Mouse (Mus musculus): ENCODE data around the gene Eogt.

Gene Eogt

DNA sequence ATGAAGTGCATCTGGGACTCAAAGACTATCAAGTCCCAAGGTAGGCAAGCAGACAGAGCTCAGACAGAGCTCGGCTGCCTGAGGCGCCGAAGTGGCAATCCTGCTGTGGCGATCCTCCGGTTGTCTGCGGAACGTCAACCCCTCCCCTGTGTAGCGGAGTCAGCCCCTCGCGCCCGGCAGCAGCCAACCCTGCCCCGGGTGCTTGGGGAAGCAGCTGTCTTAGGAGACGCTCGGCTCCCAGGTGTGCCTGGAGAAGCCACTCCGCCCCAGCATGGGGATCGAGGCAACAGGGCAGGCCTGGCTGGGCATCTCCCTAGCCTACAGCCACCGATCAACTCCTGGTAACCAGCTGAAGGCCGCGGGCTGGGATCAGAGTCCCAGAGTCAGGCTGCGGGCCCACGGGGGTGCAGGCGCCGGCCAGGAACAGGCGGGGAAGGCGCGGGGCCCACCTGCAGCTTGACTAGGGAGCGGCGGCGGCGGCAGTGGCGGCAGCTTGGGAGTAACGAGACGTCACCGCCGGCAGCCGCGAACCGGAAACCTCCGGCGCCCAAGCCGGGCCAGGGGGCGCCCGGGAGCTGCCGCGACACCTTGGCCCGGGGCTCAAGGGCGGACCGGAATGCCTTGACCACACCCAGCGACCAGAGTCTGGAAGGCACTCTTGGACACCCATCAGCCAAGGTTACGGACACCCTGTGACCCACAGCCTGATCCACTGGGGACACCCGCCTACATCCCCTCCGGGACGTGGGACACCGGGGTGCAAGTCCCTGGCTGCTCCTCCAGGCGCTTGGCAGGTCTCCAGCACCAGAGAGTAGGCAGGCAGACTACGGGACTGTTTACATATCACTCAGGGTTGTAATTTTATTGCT lies at the start of gene Eogt:
Gene Eogt, minus strand, starts transcription at position 800 of the 869 bp plus-strand sequence.
- DNase-seq, result peak; percentile 89 to 92

GRCm38 (mm10) chr6:97179367-97179828 lies 30.4 kb upstream of the Eogt start:
- DNase-seq, result no peak

DNA sequence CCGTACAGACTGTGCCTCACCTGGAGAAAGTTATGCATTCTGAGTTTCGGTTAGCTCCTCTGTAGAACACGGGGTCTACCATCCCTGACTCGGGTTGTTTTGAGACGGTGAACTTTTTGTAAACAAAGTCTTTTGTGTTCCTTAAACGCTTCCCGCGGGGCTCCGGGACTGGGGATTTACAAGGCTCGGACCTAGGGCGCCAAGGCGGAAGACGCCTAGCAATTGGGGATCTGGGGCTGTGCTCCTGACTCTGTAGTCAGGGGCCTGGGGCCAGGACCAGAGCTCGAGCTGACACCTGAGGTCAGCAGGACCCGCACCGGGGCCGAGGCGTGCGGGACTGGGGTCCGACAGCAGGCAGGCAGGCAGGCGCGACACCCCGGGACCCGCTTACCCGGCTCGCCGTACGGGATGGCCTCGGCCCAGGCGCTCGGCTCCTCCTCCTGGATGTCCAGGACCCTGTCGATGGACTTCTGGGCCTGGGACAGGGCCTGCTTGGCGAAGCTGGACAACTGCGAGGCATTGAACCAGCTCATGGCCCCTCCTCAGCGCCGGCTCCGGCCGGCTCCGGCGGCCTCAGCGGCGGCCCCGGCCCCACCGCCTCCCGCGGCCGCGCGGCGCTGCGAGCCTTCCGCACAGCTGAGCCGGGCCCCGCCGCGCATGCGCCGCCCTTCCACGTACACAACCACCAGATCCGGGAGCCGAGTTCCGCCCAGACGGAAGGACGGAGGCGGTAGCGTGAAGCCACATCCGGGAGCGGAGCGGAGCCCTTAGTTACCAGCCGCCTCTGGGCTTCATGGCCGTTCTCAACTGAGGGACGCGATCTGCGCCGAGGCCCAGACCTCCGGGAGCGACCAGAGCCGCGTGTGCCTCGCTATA lies 29.7 kb upstream of the Eogt start, which contains the start of gene Tmf1:
Gene Tmf1, minus strand, starts transcription at position 632 of the 876 bp plus-strand sequence.
- DNase-seq, result peak; percentile 95 to 97

- peak; percentile 15 to 25 for DNase-seq
Observed at GRCm38 (mm10) chr6:97175716-97176115, 26.7 kb upstream of the Eogt start.

GRCm38 (mm10) chr6:97150156-97150555 lies 1.2 kb upstream of the Eogt start:
- DNase-seq, result no peak

GRCm38 (mm10) chr6:97149721-97150120 lies 739 bp upstream of the Eogt start:
- DNase-seq, result no peak

DNA sequence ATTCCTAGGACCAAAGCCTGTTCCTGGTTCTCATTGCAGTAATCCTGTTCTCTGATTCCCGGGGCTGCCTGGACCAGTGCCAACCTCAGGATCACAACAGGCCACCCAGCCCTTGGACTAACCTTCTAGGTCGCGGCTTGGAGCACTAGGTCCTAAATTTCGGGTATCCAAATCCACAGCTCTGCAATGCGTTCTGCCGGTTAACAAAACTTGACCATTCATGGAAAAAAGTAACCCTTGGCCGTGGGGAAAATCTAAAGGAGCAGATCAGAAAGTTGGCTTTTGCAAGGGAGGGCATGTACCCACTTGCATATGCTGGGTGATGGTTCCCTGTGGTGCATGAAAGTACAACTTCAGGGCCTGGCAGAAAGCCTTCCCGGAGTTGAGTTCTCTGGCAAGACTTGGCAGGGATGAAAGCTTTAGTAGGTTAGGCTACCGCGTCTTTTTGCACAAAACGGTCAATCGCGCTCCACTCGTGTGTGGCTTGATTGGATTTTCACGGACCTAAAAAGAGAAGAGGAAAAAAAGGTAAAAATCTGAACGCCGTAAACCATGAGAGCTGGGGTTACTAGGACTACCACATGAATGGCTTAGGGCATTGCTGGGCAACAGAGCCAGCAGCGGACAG lies 1.1 kb downstream of the Eogt start:
- DNase-seq, result peak; percentile 63 to 73

- peak; percentile 46 to 81 for DNase-seq
Observed at GRCm38 (mm10) chr6:97145156-97145555, 3.8 kb downstream of the Eogt start.

DNA sequence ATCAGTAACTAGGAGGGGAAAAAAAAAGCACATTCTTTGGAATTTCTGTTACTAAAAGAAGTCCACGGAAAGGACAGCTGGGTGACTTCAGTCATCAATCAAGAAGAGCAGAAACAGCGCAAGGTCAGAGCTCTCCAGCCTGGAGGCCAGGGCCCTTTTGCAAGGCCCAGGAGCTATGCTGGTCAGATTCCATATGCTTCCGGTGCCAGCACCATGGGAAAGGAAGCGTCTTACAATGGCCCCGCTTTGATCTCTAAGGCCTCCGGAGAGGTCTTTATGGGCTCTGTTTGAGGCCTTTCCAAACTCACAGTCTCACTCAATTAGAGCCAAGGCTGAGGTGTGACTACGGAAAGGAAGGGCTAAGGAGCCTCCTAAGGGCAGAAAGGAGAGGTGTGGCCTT lies 4.6 kb downstream of the Eogt start:
- peak; percentile 62 to 87 for DNase-seq

GRCm38 (mm10) chr6:97142611-97143010 lies 6.4 kb downstream of the Eogt start:
- peak in 1 of 2 experiments; percentile 34 for DNase-seq

DNA sequence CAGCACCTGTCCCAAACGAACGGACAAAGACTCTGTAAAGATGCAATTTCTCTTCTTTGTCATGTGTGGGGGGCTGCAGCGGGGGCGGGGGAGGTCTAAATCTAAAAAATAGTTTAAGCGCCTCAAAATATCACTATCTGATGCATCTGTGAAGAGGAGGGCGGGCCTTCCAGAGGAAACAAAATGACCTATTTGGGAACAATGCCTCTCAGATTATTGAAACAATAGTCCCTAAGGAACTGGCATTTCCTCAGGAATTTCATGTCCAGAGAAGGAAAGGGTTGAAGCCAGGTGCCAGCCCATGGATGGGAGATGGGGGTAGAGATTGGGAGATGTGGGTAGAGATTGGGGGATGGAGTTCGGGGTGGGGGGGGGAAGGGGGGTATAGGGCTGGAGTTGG lies 7.2 kb downstream of the Eogt start:
- no peak for DNase-seq

DNA sequence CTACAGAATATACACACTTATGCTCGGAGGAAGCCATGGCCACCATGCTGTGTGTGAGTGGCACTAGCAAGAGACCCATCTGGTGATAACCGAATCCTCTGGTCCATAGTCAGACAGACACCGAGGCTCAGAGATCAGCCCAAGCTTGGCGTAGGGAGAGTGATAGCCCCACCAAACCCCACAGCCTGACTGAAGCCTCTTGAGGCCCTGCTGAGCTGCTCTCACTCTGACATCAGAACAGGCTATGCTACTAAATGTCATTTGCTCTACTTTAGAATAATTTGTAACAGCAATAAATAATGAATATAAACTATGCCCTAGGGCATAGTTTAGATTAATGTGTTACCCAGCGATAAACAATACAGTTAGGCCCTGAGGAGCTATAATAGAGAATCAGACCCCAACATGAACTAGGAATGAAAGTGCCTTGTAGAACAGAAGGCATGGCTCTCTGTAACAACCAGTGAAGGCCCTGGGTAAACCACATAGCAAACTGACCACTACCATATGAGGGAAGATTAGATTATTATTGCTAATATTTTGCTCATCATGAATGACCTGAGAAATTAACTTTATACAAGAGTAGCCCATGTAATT lies 16.2 kb downstream of the Eogt start:
- DNase-seq, result no peak

- DNase-seq, result no peak
Observed at GRCm38 (mm10) chr6:97131808-97132207, 17.2 kb downstream of the Eogt start.

DNA sequence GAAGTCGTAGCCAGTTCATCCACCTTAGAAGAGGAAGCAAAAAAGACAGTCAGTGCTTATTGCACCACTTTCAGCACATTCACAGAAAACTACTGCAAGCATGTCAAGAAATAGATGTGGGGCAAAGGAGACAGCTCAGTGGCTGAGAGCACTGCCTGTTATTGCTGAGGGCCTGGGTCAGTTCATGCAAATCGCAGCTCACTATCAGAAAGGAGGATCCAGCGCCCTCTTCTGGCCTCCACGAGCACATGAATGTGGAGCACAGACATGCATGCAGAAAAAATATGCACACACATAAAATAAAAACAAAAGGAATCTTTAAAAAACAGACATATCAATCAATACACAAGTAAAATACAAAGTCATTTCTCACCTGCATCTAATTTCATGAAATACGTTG lies 18.0 kb downstream of the Eogt start:
- no peak for DNase-seq

DNA sequence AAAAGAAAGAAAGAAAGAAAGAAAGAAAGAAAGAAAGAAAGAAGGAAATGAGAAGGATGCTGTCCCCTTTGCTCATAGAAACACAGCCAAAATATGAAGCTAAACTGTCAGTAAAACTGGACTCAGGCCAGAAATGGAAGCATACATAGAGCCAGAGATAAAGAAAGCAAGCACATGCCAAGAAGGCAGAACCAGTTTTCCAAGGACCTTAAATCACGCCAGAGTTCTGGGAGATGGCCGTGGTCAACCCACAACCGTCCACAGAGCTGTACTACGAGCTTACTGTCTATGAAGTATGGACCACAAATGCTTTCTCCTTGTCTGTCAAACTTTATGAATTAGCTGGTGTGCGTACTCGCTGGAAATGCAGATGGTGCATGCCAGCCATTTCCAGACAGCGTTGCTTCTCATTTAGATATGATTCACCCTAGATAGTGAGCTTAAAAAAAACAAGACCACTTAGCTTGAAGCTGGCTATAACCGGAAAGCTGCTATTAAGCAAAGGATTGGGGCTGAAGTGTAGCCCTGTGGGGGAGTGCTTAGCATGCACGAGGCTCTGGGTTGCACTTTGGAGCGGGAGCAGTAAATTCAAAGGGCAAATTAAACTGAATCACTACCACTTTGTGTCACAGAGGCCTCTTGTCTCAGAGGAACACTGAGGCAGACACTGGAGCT lies 24.5 kb downstream of the Eogt start:
- no peak for DNase-seq

DNA sequence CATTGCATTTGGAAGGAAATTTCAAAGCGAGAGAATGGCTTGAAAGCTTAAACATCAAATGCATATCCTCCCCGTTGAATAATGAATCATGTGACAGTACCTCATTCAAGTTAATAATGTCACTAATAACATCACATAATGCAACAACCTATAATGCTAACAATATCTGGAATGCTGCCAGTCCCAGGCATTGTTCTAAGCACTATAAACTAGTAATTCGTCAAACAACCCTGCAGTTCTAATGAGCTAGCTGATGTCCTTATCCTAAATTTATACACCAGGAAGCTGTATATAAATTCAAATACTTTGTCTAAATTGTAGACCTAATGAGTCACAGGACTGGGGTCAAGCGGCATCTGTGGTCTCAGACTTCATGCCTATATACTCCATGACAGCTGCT lies 28.1 kb downstream of the Eogt start:
- no peak for DNase-seq

DNA sequence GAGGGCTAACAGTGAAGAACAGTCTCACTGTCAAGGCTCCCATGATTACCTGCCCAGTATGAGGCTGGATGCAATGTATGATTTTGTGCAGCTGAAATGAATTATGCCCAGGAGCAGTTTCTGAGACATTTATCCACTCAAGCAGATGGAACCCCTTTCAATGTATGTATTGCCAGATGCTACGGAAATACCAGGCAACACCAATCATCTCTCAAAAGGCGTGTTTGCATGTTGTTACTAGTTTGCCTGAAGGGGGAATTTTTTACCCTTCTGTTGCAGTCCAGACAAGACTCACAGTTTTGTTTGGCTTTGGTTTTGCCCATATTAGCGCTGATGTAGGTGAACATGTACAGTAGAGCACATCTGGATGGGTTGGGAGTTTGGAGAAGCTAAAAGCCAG lies 30.7 kb downstream of the Eogt start:
- no peak for DNase-seq

DNA sequence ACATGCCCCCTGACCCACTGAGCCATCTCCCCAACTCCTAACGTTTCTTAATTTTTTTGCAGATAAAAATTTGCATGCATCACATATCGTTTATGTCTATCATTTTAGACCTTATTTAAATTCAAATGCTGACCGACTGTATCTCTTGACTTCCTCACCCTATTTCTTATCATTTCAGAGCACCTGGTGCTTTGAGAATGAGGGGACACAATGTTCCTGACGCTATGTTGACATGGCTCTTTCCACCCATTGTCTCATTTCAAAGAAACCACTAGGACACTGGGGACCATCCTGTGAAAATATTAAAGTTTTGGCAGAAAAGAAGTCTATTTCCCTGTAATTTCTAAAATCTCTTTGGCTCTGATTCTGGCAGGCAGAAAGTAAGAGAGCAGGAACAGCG lies 32.1 kb downstream of the Eogt start:
- DNase-seq, result no peak

DNA sequence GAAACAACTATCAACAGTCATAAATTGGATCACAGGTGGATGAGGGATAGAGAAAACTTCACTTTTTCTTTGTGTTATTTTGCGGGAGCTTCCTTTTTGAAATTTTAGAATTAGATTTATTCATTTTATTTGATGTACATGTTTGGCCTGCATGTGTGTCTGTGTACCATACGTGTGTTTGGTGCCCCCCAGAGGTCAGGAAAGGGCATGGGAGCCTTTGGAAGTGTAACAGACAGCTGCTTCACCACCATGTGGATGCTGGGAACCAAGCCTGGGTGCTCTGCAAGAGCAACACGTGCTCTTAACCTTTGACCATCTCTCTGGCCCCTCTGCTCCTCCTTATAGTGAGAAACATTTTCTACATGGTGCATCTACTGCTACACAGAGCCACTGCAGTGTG lies 34.2 kb downstream of the Eogt start:
- no peak for DNase-seq

DNA sequence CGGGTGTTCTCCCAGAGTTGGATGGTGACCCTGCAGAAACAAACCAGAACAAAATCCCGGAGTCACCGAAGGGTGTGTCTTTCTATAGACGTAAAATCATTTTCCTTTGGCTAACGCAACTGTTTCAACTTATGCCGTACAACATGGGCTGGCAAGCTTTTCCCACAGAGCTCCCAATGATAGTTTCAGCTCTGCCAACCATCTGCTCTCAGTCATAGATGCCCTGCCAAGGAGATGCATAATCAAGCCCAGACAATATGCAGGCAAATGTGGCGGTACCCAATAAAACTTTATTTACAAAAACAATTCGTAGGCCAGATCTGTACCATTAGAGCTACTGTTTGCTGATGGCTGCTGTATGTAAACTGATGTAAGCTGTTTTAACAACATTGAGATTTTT lies 36.8 kb downstream of the Eogt start:
- no peak for DNase-seq

- DNase-seq, result peak in 1 of 2 experiments; percentile 59
Observed at GRCm38 (mm10) chr6:97106777-97107176, 42.2 kb downstream of the Eogt start.

GRCm38 (mm10) chr6:97106106-97106505 lies 42.9 kb downstream of the Eogt start:
- DNase-seq, result no peak
